Mouse (Mus musculus): Measurements from ENCODE around the gene Eef1akmt2. TPM values are rescaled to one million over a fixed set of nuclear protein-coding genes. Genes with fewer than 3 reads are reported as not detected.
A peak's percentile ranks its signal among the peaks of the same experiment; 100 is the strongest.

Eef1akmt2 gene
- total RNA-seq, 2 experiments from 2014 or later: 38.6 to 48.9 TPM

GRCm38 (mm10) chr7:132795141-132795540 lies 57.3 kb downstream of the Eef1akmt2 start:
- no peak for ATAC-seq (replicated peaks; ENCODE audit: poor library complexity)

- ATAC-seq (replicated peaks; ENCODE audit: poor library complexity): peak; percentile 16
Observed at GRCm38 (mm10) chr7:132793467-132793866, 59.0 kb downstream of the Eef1akmt2 start.

- ATAC-seq (replicated peaks; ENCODE audit: poor library complexity): no peak
Observed at GRCm38 (mm10) chr7:132790447-132791219, 61.8 kb downstream of the Eef1akmt2 start.

GRCm38 (mm10) chr7:132788826-132789225 lies 63.6 kb downstream of the Eef1akmt2 start:
- no peak for ATAC-seq (replicated peaks; ENCODE audit: poor library complexity)

- ATAC-seq (replicated peaks; ENCODE audit: poor library complexity): peak; percentile 45
Observed at GRCm38 (mm10) chr7:132787496-132788190, 64.8 kb downstream of the Eef1akmt2 start.

GRCm38 (mm10) chr7:132787022-132787421 lies 65.5 kb downstream of the Eef1akmt2 start:
- ATAC-seq (replicated peaks; ENCODE audit: poor library complexity): no peak

- 0 out of 2 replicates have a peak, but pooled peaks have one; percentile 6 for ATAC-seq (replicated peaks; ENCODE audit: poor library complexity)
Observed at GRCm38 (mm10) chr7:132786522-132786921, 66.0 kb downstream of the Eef1akmt2 start.

- ATAC-seq (replicated peaks; ENCODE audit: poor library complexity): no peak
Observed at GRCm38 (mm10) chr7:132786011-132786410, 66.5 kb downstream of the Eef1akmt2 start.

- ATAC-seq (replicated peaks; ENCODE audit: poor library complexity): no peak
Observed at GRCm38 (mm10) chr7:132784101-132784500, 68.4 kb downstream of the Eef1akmt2 start.

GRCm38 (mm10) chr7:132781850-132782249 lies 70.6 kb downstream of the Eef1akmt2 start:
- ATAC-seq (replicated peaks; ENCODE audit: poor library complexity): no peak

- no peak for ATAC-seq (replicated peaks; ENCODE audit: poor library complexity)
Observed at GRCm38 (mm10) chr7:132781130-132781814, 71.2 kb downstream of the Eef1akmt2 start.

GRCm38 (mm10) chr7:132780611-132781010 lies 71.9 kb downstream of the Eef1akmt2 start:
- ATAC-seq (replicated peaks; ENCODE audit: poor library complexity): no peak

- peak; percentile 52 for ATAC-seq (replicated peaks; ENCODE audit: poor library complexity)
Observed at GRCm38 (mm10) chr7:132778630-132779029, 73.8 kb downstream of the Eef1akmt2 start.

GRCm38 (mm10) chr7:132777728-132778453 lies 74.6 kb downstream of the Eef1akmt2 start:
- ATAC-seq (replicated peaks; ENCODE audit: poor library complexity): peak; percentile 53

Other genes with a start within 250 kb of the Eef1akmt2 start
- gene Lhpp, start 242.0 kb downstream of the Eef1akmt2 start, total RNA-seq (2015): 10.8 and 14.2 TPM in 2 replicates
- gene Lhpp, start 242.0 kb downstream of the Eef1akmt2 start, total RNA-seq (2017): 9.1 and 11.2 TPM in 2 replicates
- 16.0 and 21.5 TPM in 2 replicates for gene Fam53b, start 38.8 kb downstream of the Eef1akmt2 start, total RNA-seq (2015)
- gene Fam53b, start 38.8 kb downstream of the Eef1akmt2 start, total RNA-seq (2017): 12.2 and 15.9 TPM in 2 replicates
- 48.6 and 48.9 TPM in 2 replicates for gene Abraxas2, start 6.6 kb upstream of the Eef1akmt2 start, total RNA-seq (2015)
- 38.6 and 45.9 TPM in 2 replicates for gene Abraxas2, start 6.6 kb upstream of the Eef1akmt2 start, total RNA-seq (2017)
- 30.2 and 33.2 TPM in 2 replicates for gene Zranb1, start 78.5 kb upstream of the Eef1akmt2 start, total RNA-seq (2015)
- gene Zranb1, start 78.5 kb upstream of the Eef1akmt2 start, total RNA-seq (2017): 54.6 and 61.9 TPM in 2 replicates

Measured in megakaryocyte progenitor cell, adult 5-6 weeks (primary cell).